Mouse (Mus musculus): Measurements from ENCODE around the gene Rnf157. TPM values are rescaled to one million over a fixed set of nuclear protein-coding genes. Genes with fewer than 3 reads are reported as not detected.
A peak's percentile ranks its signal among the peaks of the same experiment; 100 is the strongest.

Gene Rnf157
- polyA plus RNA-seq, 1 experiment from 2014 or later: 20.8 TPM

- Histone ChIP-seq H3K9me3 (ENCODE audit: control insufficient read depth, low read length) (no peaks in the 10 kb centered on the region), H3K36me3 (ENCODE audit: control insufficient read depth, insufficient read depth, low read length) (no peaks in the 10 kb centered on the region), H3K4me2 (ENCODE audit: low read depth, severe bottlenecking) (no peak overlapping the region), H3K27me3 (ENCODE audit: control insufficient read depth, insufficient read depth, low read length) (no peaks in the 10 kb centered on the region), H3K4me3 (ENCODE audit: low read depth, low read length) (no peak overlapping the region), H3K9ac (ENCODE audit: low read length) (no peak overlapping the region), H3K4me1 (ENCODE audit: control insufficient read depth, insufficient read depth, low read length) (no peaks in the 10 kb centered on the region), H3K27ac (replicated peaks; ENCODE audit: low read depth, low read length) (no peak overlapping the region)
- ATAC-seq (ENCODE audit: insufficient number of reproducible peaks, low FRiP score, low TSS enrichment, low read depth) (no peak), DNase-seq (ENCODE audit: low spot score) (no peak)
- 93% methylated on average over 8 of the region's 8 CpGs for WGBS
Measured at GRCm38 (mm10) chr11:116353535-116353934, 59.3 kb downstream of the Rnf157 start.

GRCm38 (mm10) chr11:116351294-116351693 is 61.5 kb downstream of the Rnf157 start:
- no peak overlapping the region for H3K4me3 ChIP-seq (ENCODE audit: low read depth, low read length)
- H3K27me3 ChIP-seq (ENCODE audit: control insufficient read depth, insufficient read depth, low read length): no peaks in the 10 kb centered on the region
- no peaks in the 10 kb centered on the region for H3K4me1 ChIP-seq (ENCODE audit: control insufficient read depth, insufficient read depth, low read length)
- no peaks in the 10 kb centered on the region for H3K9me3 ChIP-seq (ENCODE audit: control insufficient read depth, low read length)
- no peak overlapping the region for H3K9ac ChIP-seq (ENCODE audit: low read length)
- no peak for DNase-seq (ENCODE audit: low spot score)
- H3K36me3 ChIP-seq (ENCODE audit: control insufficient read depth, insufficient read depth, low read length): 0 out of 2 replicates have a peak, but pooled peaks cover 4% of the 10 kb centered on the region
- no peak overlapping the region for H3K4me2 ChIP-seq (ENCODE audit: low read depth, severe bottlenecking)
- no peak overlapping the region for H3K27ac ChIP-seq (replicated peaks; ENCODE audit: low read depth, low read length)
- WGBS: 87% methylated on average over 5 of the region's 5 CpGs
- ATAC-seq (ENCODE audit: insufficient number of reproducible peaks, low FRiP score, low TSS enrichment, low read depth): no peak

- Histone ChIP-seq H3K27me3 (ENCODE audit: control insufficient read depth, insufficient read depth, low read length) (no peaks in the 10 kb centered on the region), H3K9ac (ENCODE audit: low read length) (no peak overlapping the region), H3K4me3 (ENCODE audit: low read depth, low read length) (no peak overlapping the region), H3K4me2 (ENCODE audit: low read depth, severe bottlenecking) (no peak overlapping the region), H3K9me3 (ENCODE audit: control insufficient read depth, low read length) (no peaks in the 10 kb centered on the region), H3K36me3 (ENCODE audit: control insufficient read depth, insufficient read depth, low read length) (0 out of 2 replicates have a peak, but pooled peaks cover 4% of the 10 kb centered on the region), H3K27ac (replicated peaks; ENCODE audit: low read depth, low read length) (no peak overlapping the region), H3K4me1 (ENCODE audit: control insufficient read depth, insufficient read depth, low read length) (no peaks in the 10 kb centered on the region)
- no peak for DNase-seq (ENCODE audit: low spot score)
- WGBS: 69% methylated on average over 5 of the region's 5 CpGs
- ATAC-seq (ENCODE audit: insufficient number of reproducible peaks, low FRiP score, low TSS enrichment, low read depth): no peak
Measured at GRCm38 (mm10) chr11:116347955-116348354, 64.9 kb downstream of the Rnf157 start.

GRCm38 (mm10) chr11:116347012-116347411 is 65.8 kb downstream of the Rnf157 start:
- Histone ChIP-seq H3K4me1 (ENCODE audit: control insufficient read depth, insufficient read depth, low read length) (no peaks in the 10 kb centered on the region), H3K9me3 (ENCODE audit: control insufficient read depth, low read length) (no peaks in the 10 kb centered on the region), H3K4me3 (ENCODE audit: low read depth, low read length) (no peak overlapping the region), H3K9ac (ENCODE audit: low read length) (no peak overlapping the region), H3K4me2 (ENCODE audit: low read depth, severe bottlenecking) (no peak overlapping the region), H3K27me3 (ENCODE audit: control insufficient read depth, insufficient read depth, low read length) (no peaks in the 10 kb centered on the region), H3K36me3 (ENCODE audit: control insufficient read depth, insufficient read depth, low read length) (0 out of 2 replicates have a peak, but pooled peaks cover 4% of the 10 kb centered on the region), H3K27ac (replicated peaks; ENCODE audit: low read depth, low read length) (no peak overlapping the region)
- ATAC-seq (ENCODE audit: insufficient number of reproducible peaks, low FRiP score, low TSS enrichment, low read depth): no peak
- WGBS: 75% methylated on average over 7 of the region's 7 CpGs
- DNase-seq (ENCODE audit: low spot score): no peak

GRCm38 (mm10) chr11:116342069-116342791 is 70.6 kb downstream of the Rnf157 start:
- H3K4me3 ChIP-seq (ENCODE audit: low read depth, low read length): no peak overlapping the region
- H3K9me3 ChIP-seq (ENCODE audit: control insufficient read depth, low read length): no peaks in the 10 kb centered on the region
- H3K4me1 ChIP-seq (ENCODE audit: control insufficient read depth, insufficient read depth, low read length): no peaks in the 10 kb centered on the region
- 79% methylated on average over 25 of the region's 25 CpGs for WGBS
- 0 out of 2 replicates have a peak, but pooled peaks cover 3% of the 10 kb centered on the region for H3K36me3 ChIP-seq (ENCODE audit: control insufficient read depth, insufficient read depth, low read length)
- DNase-seq (ENCODE audit: low spot score): no peak
- no peak overlapping the region for H3K27ac ChIP-seq (replicated peaks; ENCODE audit: low read depth, low read length)
- H3K4me2 ChIP-seq (ENCODE audit: low read depth, severe bottlenecking): no peak overlapping the region
- ATAC-seq (ENCODE audit: insufficient number of reproducible peaks, low FRiP score, low TSS enrichment, low read depth): no peak
- no peaks in the 10 kb centered on the region for H3K27me3 ChIP-seq (ENCODE audit: control insufficient read depth, insufficient read depth, low read length)
- no peak overlapping the region for H3K9ac ChIP-seq (ENCODE audit: low read length)

- peaks cover 23% of the 10 kb centered on the region for H3K27me3 ChIP-seq (ENCODE audit: control insufficient read depth, insufficient read depth, low read length)
- H3K9ac ChIP-seq (ENCODE audit: low read length): no peak overlapping the region
Measured at GRCm38 (mm10) chr11:116337531-116337930, 75.3 kb downstream of the Rnf157 start.

GRCm38 (mm10) chr11:116337000-116337399 is 75.8 kb downstream of the Rnf157 start:
- H3K9me3 ChIP-seq (ENCODE audit: control insufficient read depth, low read length): no peaks in the 10 kb centered on the region
- ATAC-seq (ENCODE audit: insufficient number of reproducible peaks, low FRiP score, low TSS enrichment, low read depth) (no peak), DNase-seq (ENCODE audit: low spot score) (no peak)
- no peak overlapping the region for H3K4me3 ChIP-seq (ENCODE audit: low read depth, low read length)
- whole genome bisulfite sequencing: 36% methylated on average over 11 of the region's 12 CpGs
- H3K4me2 ChIP-seq (ENCODE audit: low read depth, severe bottlenecking): no peak overlapping the region
- H3K9ac ChIP-seq (ENCODE audit: low read length): no peak overlapping the region
- H3K4me1 ChIP-seq (ENCODE audit: control insufficient read depth, insufficient read depth, low read length): peaks cover 18% of the 10 kb centered on the region
- H3K36me3 ChIP-seq (ENCODE audit: control insufficient read depth, insufficient read depth, low read length): no peaks in the 10 kb centered on the region
- no peak overlapping the region for H3K27ac ChIP-seq (replicated peaks; ENCODE audit: low read depth, low read length)
- H3K27me3 ChIP-seq (ENCODE audit: control insufficient read depth, insufficient read depth, low read length): peaks cover 23% of the 10 kb centered on the region

More at GRCm38 (mm10) chr11:116337531-116337930, 75.3 kb downstream of the Rnf157 start:
- no peak overlapping the region for H3K4me2 ChIP-seq (ENCODE audit: low read depth, severe bottlenecking)
- no peak overlapping the region for H3K27ac ChIP-seq (replicated peaks; ENCODE audit: low read depth, low read length)
- DNase-seq (ENCODE audit: low spot score) (no peak), ATAC-seq (ENCODE audit: insufficient number of reproducible peaks, low FRiP score, low TSS enrichment, low read depth) (no peak)
- H3K4me1 ChIP-seq (ENCODE audit: control insufficient read depth, insufficient read depth, low read length): peaks cover 14% of the 10 kb centered on the region
- no peaks in the 10 kb centered on the region for H3K9me3 ChIP-seq (ENCODE audit: control insufficient read depth, low read length)
- WGBS: 78% methylated on average over 6 of the region's 6 CpGs
- H3K36me3 ChIP-seq (ENCODE audit: control insufficient read depth, insufficient read depth, low read length): no peaks in the 10 kb centered on the region
- no peak overlapping the region for H3K4me3 ChIP-seq (ENCODE audit: low read depth, low read length)

GRCm38 (mm10) chr11:116336393-116336792 is 76.4 kb downstream of the Rnf157 start:
- H3K9me3 ChIP-seq (ENCODE audit: control insufficient read depth, low read length): no peaks in the 10 kb centered on the region
- H3K4me3 ChIP-seq (ENCODE audit: low read depth, low read length): no peak overlapping the region
- peak overlapping the region; percentile 96; the same call in 1 of the 2 replicates for H3K4me2 ChIP-seq (ENCODE audit: low read depth, severe bottlenecking)
- no peak overlapping the region for H3K27ac ChIP-seq (replicated peaks; ENCODE audit: low read depth, low read length)
- no peaks in the 10 kb centered on the region for H3K36me3 ChIP-seq (ENCODE audit: control insufficient read depth, insufficient read depth, low read length)
- ATAC-seq (ENCODE audit: insufficient number of reproducible peaks, low FRiP score, low TSS enrichment, low read depth) (no peak), DNase-seq (ENCODE audit: low spot score) (no peak)
- H3K4me1 ChIP-seq (ENCODE audit: control insufficient read depth, insufficient read depth, low read length): peaks cover 20% of the 10 kb centered on the region
- H3K9ac ChIP-seq (ENCODE audit: low read length): no peak overlapping the region
- WGBS: 83% methylated on average over 4 of the region's 4 CpGs
- peaks cover 23% of the 10 kb centered on the region for H3K27me3 ChIP-seq (ENCODE audit: control insufficient read depth, insufficient read depth, low read length)
